Mouse (Mus musculus): ENCODE data around the gene Nfat5.

Nfat5 gene

GRCm38 (mm10) chr8:107293641-107294628, 665 bp downstream of the Nfat5 start:
- peak; percentile 34 to 52 for DNase-seq

GRCm38 (mm10) chr8:107295450-107295849, 2.2 kb downstream of the Nfat5 start:
- DNase-seq, result no peak

GRCm38 (mm10) chr8:107311876-107312275, 18.6 kb downstream of the Nfat5 start:
- peak in 1 of 2 experiments; percentile 17 for DNase-seq

GRCm38 (mm10) chr8:107324142-107324541, 30.9 kb downstream of the Nfat5 start:
- DNase-seq, result peak; percentile 68 to 82

- DNase-seq, result no peak
These were observed 36.3 kb downstream of the Nfat5 start for GRCm38 (mm10) chr8:107329595-107329994.

- DNase-seq, result no peak
These were observed 43.2 kb downstream of the Nfat5 start for GRCm38 (mm10) chr8:107336480-107336879.

- peak in 1 of 2 experiments; percentile 24 for DNase-seq
These were observed 77.0 kb downstream of the Nfat5 start for GRCm38 (mm10) chr8:107370311-107370710.

GRCm38 (mm10) chr8:107377346-107377745, 84.1 kb downstream of the Nfat5 start:
- DNase-seq, result no peak

- DNase-seq, result no peak
These were observed 87.5 kb downstream of the Nfat5 start for GRCm38 (mm10) chr8:107380734-107381133.

GRCm38 (mm10) chr8:107381666-107382065, 88.4 kb downstream of the Nfat5 start:
- DNase-seq, result no peak

GRCm38 (mm10) chr8:107382898-107383297, 89.6 kb downstream of the Nfat5 start:
- DNase-seq, result no peak

- no peak for DNase-seq
These were observed 91.4 kb downstream of the Nfat5 start for GRCm38 (mm10) chr8:107384651-107385050.

GRCm38 (mm10) chr8:107385063-107385462, 91.8 kb downstream of the Nfat5 start:
- DNase-seq, result no peak

GRCm38 (mm10) chr8:107386171-107386570, 92.9 kb downstream of the Nfat5 start:
- peak; percentile 31 to 47 for DNase-seq

GRCm38 (mm10) chr8:107386642-107387041, 93.4 kb downstream of the Nfat5 start:
- no peak for DNase-seq

GRCm38 (mm10) chr8:107387861-107388260, 94.6 kb downstream of the Nfat5 start:
- peak; percentile 55 to 72 for DNase-seq

GRCm38 (mm10) chr8:107389557-107389956, 96.3 kb downstream of the Nfat5 start:
- peak; percentile 88 to 89 for DNase-seq

- DNase-seq, result peak; percentile 81 to 83
These were observed 97.3 kb downstream of the Nfat5 start for GRCm38 (mm10) chr8:107390476-107391135.

GRCm38 (mm10) chr8:107391136-107391516, 97.9 kb downstream of the Nfat5 start:
- DNase-seq, result no peak

GRCm38 (mm10) chr8:107395397-107395796, 102.1 kb downstream of the Nfat5 start:
- no peak for DNase-seq

- DNase-seq, result no peak
These were observed 102.9 kb downstream of the Nfat5 start for GRCm38 (mm10) chr8:107396106-107396670.

- DNase-seq, result no peak
These were observed 104.4 kb downstream of the Nfat5 start for GRCm38 (mm10) chr8:107397665-107398064.

GRCm38 (mm10) chr8:107399495-107399894, 106.2 kb downstream of the Nfat5 start:
- DNase-seq, result no peak
